In genomic region chr5:85346762-85347161, GRCm38 (mm10) we compare ENCODE assay signal across 9 mouse cellular contexts.
DNase-seq lines count a peak whose midpoint lies in the region; ATAC-seq lines count a peak whose summit lies in the region.
"Had no signal": no experiment of that assay in that cellular context is flagged by ENCODE, and none has a peak within 500 bp of the region (broad histone marks: within the 10 kb centered on the region; RNA-seq: fewer than 3 reads in every experiment).

No protein-coding gene starts in this region.

- H3K9ac ChIP-seq in hindbrain, embryonic 16.5 days (ENCODE audit: low read depth, low read length), result no peak overlapping the region

- no peaks in the 10 kb centered on the region for H3K27me3 ChIP-seq in hindbrain, embryonic 16.5 days (replicated peaks; ENCODE audit: control insufficient read depth, insufficient read depth, low read length)

- WGBS in hindbrain, embryonic 16.5 days, result 51% methylated on average over 3 of the region's 3 CpGs

- no peak overlapping the region for H3K4me3 ChIP-seq in hindbrain, embryonic 16.5 days (ENCODE audit: low read length)

- no peaks in the 10 kb centered on the region for H3K4me1 ChIP-seq in hindbrain, embryonic 16.5 days (ENCODE audit: control insufficient read depth, insufficient read depth, low read depth, low read length)

- H3K4me2 ChIP-seq in hindbrain, embryonic 16.5 days (ENCODE audit: low read length), result no peak overlapping the region

- ATAC-seq in cerebellum, adult (ENCODE audit: insufficient number of reproducible peaks, low FRiP score, low TSS enrichment), result no peak
- ATAC-seq in hindbrain, embryonic 16.5 days, result peak; percentile 87

- no peaks in the 10 kb centered on the region for H3K36me3 ChIP-seq in hindbrain, embryonic 16.5 days (ENCODE audit: control insufficient read depth, insufficient read depth, low read length)

- intact Hi-C loops in left cerebral cortex, postnatal 10 days (cut with DNase I), result no loop called here

- peak; percentile 16 to 37 for DNase-seq in cerebellum, postnatal 14 days
- DNase-seq in left cerebral cortex, postnatal 10 days (ENCODE audit: extremely low spot score in 1 of 2, low spot score in 2 of 2), result peak; percentile 17 to 37
- DNase-seq in right cerebral cortex, postnatal 14 days, result peak; percentile 18
- no peak for DNase-seq in adrenal gland, postnatal 25 days
- no peak for DNase-seq in spleen, adult 12 weeks (ENCODE audit: low spot score)
- DNase-seq in gastrocnemius, postnatal 4 days (ENCODE audit: low spot score in 2 of 2), result no peak
- DNase-seq: adrenal gland, adult 8-10 months had no signal

- H3K27ac ChIP-seq in hindbrain, embryonic 16.5 days (ENCODE audit: low read depth, low read length), result no peak overlapping the region

- peaks cover 2% of the 10 kb centered on the region; the same call in 1 of the 2 replicates for H3K9me3 ChIP-seq in hindbrain, embryonic 16.5 days (ENCODE audit: control insufficient read depth, low read length)

Comparison
In these comparisons a context has a peak if more than half of its experiments do, and no peak if none do; other contexts are left out.
1. DNase-seq: peak in cerebellum, postnatal 14 days (2 of 2), left cerebral cortex, postnatal 10 days (2 of 2) and right cerebral cortex, postnatal 14 days (single experiment); none in adrenal gland, postnatal 25 days (single experiment), spleen, adult 12 weeks (single experiment) and gastrocnemius, postnatal 4 days (0 of 2).